Mouse (Mus musculus) hindbrain, embryonic 14.5 days (tissue): ENCODE measurements around the gene Hic1. TPM values are rescaled to one million over a fixed set of nuclear protein-coding genes. Genes with fewer than 3 reads are reported as not detected.

Experiments
- ATAC-seq: fragments of 200-750 bp; cut with Nextera tagmentation; 2 replicates; pipeline ENCODE4 v1.8.0; 2017; ENCODE audit warnings: moderate number of reproducible peaks, mild to moderate bottlenecking, moderate TSS enrichment, moderate library complexity; ENCODE audit not compliant: low FRiP score
- DNase-seq: peaks from one replicate; pipeline ENCODE4 v3.0.0-alpha.2; 2015; ENCODE audit warnings: low spot score
- H3K27ac ChIP-seq: fragments of 300-500 bp; sonication (generic); 2 replicates; pipeline ENCODE4 v1.5.1; 2014; ENCODE audit warnings: mild to moderate bottlenecking, moderate library complexity
- H3K27me3 ChIP-seq: fragments of 300-500 bp; sonication (generic); 2 replicates; pipeline ENCODE4 v1.6.1; 2014; ENCODE audit warnings: mild to moderate bottlenecking, low read length, mixed read lengths; ENCODE audit not compliant: control insufficient read depth, insufficient read depth
- H3K36me3 ChIP-seq: fragments of 300-500 bp; sonication (generic); replicated peaks from 2 replicates; pipeline ENCODE4 v1.6.1; 2014; ENCODE audit not compliant: control insufficient read depth, insufficient read depth
- H3K4me1 ChIP-seq: fragments of 300-500 bp; sonication (generic); replicated peaks from 2 replicates; pipeline ENCODE4 v1.6.1; 2014; ENCODE audit warnings: antibody characterized with exemption, low read length, mixed read lengths; ENCODE audit not compliant: control insufficient read depth, insufficient read depth
- H3K4me2 ChIP-seq: fragments of 300-500 bp; sonication (generic); replicated peaks from 2 replicates; pipeline ENCODE4 v1.6.1; 2014; ENCODE audit warnings: mild to moderate bottlenecking, moderate library complexity
- H3K4me3 ChIP-seq: fragments of 300-500 bp; sonication (generic); replicated peaks from 2 replicates; pipeline ENCODE4 v1.5.1; 2014; ENCODE audit warnings: mild to moderate bottlenecking, low read length
- H3K9ac ChIP-seq: fragments of 300-500 bp; sonication (generic); 2 replicates; pipeline ENCODE4 v1.6.1; 2014
- H3K9me3 ChIP-seq: fragments of 300-500 bp; sonication (generic); 2 replicates; pipeline ENCODE4 v1.6.1; 2016; ENCODE audit warnings: low read length; ENCODE audit not compliant: control insufficient read depth
- WGBS: fragments of 180-500 bp; shearing (Covaris S2); extraction: QIAGEN DNeasy Blood & Tissue Kit; methylation state at CpG from one replicate; pipeline ENCODE4 v1.1.7; 2014; 5-methylcytosine and 5-hydroxymethylcytosine counted together
- polyA plus RNA-seq: library from polyadenylated mRNA; unstranded; fragments of >200 nt; fragmentation: Nextera tagmentation; extraction: Ambion mirVana; gene quantifications from 2 replicates; pipeline ENCODE4 v1.2.1, GENCODE M21; 2014

Hic1 gene
- polyA plus RNA-seq, 1 experiment from 2014 or later: 1.9 TPM

DNA sequence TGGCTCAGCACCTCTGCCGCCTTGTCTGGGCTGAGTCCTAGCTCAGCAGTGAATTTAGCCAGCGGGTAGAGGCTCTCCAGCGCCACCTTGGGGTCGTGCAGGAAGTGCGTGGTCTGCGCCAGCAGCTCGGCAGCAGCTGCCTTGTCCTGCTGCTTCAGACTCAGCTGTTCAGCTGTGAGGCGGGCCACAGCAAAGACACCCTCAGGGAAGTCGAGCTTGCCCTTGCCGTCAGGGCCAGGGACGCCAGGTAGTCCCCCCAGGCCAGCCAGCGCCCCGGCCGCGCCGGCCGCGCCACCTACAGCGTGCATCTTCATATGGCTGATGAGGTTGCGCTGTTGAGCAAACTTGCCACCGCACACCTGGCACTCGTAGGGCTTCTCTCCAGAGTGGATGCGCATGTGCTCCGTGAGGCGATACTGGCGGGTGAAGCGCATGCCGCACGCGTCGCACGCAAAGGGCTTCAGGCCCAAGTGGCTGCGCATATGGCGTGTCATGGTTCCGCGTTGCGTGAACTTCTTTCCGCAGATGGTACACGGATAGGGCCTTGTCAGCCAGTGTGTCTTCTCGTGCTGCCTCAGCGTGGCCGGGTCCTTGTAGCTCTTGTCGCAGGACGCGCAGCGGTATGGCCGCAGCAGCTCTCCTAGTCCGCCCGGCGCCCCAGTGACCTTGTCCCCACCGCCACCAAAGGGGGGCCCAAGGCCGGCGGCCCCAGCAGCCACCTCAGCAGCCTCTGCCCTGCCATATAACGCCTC, 3.7 kb downstream of the Hic1 start:
- Histone ChIP-seq H3K4me2 (peak overlapping the region; percentile 93), H3K4me1 (peaks cover 41% of the 10 kb centered on the region), H3K27me3 (peaks cover 75% of the 10 kb centered on the region), H3K9me3 (no peaks in the 10 kb centered on the region), H3K4me3 (peak overlapping the region; percentile 50), H3K9ac (peak overlapping the region; percentile 31; the same call in 1 of the 2 replicates), H3K36me3 (peaks cover 29% of the 10 kb centered on the region), H3K27ac (no peak overlapping the region)
- ATAC-seq: no peak
- 3% methylated on average over 54 of the region's 54 CpGs for WGBS
- peak; percentile 50 for DNase-seq

DNA sequence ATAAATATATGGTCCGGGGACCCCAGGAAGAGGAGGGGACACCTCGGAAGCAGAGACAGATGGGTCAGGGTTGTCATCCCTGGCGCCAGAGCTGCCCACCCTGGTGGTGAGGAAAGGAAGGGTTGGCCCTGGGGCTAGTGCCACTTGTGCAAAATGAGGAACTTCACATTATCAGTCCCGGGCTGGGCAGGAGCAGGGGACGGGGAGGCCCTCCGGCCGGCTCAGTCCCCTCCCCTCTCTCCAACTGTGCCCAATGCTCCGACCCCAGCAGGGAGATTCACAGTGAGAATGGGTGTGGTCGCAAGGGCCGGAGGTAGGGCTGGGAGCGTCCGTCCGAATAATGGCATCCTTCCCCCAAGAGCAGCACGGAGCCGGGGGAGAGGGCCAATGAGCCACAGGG, 4.6 kb downstream of the Hic1 start:
- no peak overlapping the region for H3K27ac ChIP-seq
- 16% methylated on average over 15 of the region's 15 CpGs for WGBS
- peak overlapping the region; percentile 50; the same call in 1 of the 2 replicates for H3K4me3 ChIP-seq
- ATAC-seq: no peak
- peak overlapping the region; percentile 93 for H3K4me2 ChIP-seq
- H3K36me3 ChIP-seq: peaks cover 35% of the 10 kb centered on the region
- no peaks in the 10 kb centered on the region for H3K9me3 ChIP-seq
- no peak overlapping the region for H3K9ac ChIP-seq
- DNase-seq: no peak
- H3K27me3 ChIP-seq: peaks cover 74% of the 10 kb centered on the region
- H3K4me1 ChIP-seq: peaks cover 37% of the 10 kb centered on the region

GRCm38 (mm10) chr11:75164051-75164450, 5.3 kb downstream of the Hic1 start:
- Histone ChIP-seq H3K4me3 (no peak overlapping the region), H3K9me3 (no peaks in the 10 kb centered on the region), H3K27me3 (peaks cover 67% of the 10 kb centered on the region), H3K27ac (no peak overlapping the region), H3K9ac (no peak overlapping the region), H3K4me1 (peaks cover 32% of the 10 kb centered on the region), H3K4me2 (no peak overlapping the region), H3K36me3 (peaks cover 41% of the 10 kb centered on the region)
- no peak for ATAC-seq
- WGBS: 74% methylated on average over 2 of the region's 2 CpGs
- no peak for DNase-seq

DNA sequence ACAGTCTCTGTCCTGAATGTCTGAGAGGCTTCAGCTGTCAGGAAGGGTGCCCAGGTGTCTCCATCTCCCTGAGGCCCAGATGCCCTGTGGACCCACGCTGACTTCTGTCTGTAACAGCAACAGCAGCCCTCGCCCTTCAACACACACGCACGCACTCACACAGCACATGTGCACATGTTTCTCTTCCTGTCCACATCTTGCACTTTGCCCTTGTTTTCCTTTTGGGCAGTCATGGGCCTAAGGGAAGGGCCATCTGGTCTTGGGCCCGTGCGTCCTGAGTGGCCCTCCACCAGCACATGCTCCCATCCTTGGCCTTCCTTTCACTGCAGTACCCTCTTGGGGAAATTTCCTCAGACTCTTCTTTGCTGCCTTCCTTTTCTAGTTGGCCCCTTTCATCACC, 5.9 kb downstream of the Hic1 start:
- no peak for ATAC-seq
- WGBS: 90% methylated on average over 6 of the region's 6 CpGs
- H3K4me3 ChIP-seq: no peak overlapping the region

DNA sequence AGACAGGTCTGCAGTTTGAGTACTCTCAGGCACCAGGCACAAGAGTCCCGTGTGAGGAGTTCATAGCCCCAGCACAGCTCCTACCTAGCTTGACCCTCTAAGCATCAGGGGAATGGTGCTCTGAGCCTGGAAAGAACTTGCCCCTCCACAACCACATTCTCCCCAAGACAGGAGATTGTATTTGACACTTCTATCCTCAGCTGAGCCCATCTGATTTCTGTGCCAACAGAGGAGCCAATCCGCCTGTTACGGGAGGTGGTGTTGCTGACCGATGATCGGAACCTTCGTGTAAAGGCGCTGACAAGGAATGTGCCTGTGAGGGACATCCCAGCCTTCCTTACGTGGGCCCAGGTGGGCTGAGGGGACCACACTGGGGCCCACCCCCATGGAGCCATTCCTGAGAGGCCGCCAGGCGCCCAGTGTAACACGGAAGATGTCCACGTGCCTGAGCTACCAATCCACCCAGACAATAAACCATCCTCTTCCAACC, 6.7 kb downstream of the Hic1 start:
- H3K27ac ChIP-seq: no peak overlapping the region
- H3K4me2 ChIP-seq: no peak overlapping the region
- no peaks in the 10 kb centered on the region for H3K9me3 ChIP-seq
- no peak overlapping the region for H3K9ac ChIP-seq
- WGBS: 95% methylated on average over 12 of the region's 12 CpGs
- DNase-seq (no peak), ATAC-seq (no peak)
- H3K36me3 ChIP-seq: peaks cover 44% of the 10 kb centered on the region
- peaks cover 53% of the 10 kb centered on the region for H3K27me3 ChIP-seq
- peaks cover 21% of the 10 kb centered on the region; the same call in 1 of the 2 replicates for H3K4me1 ChIP-seq
- H3K4me3 ChIP-seq: no peak overlapping the region

More for the DNA sequence above, 5.9 kb downstream of the Hic1 start:
- Histone ChIP-seq H3K9me3 (no peaks in the 10 kb centered on the region), H3K36me3 (peaks cover 44% of the 10 kb centered on the region), H3K27me3 (peaks cover 60% of the 10 kb centered on the region), H3K4me2 (no peak overlapping the region), H3K27ac (no peak overlapping the region), H3K9ac (no peak overlapping the region), H3K4me1 (peaks cover 25% of the 10 kb centered on the region; the same call in 1 of the 2 replicates)
- DNase-seq: no peak

DNA sequence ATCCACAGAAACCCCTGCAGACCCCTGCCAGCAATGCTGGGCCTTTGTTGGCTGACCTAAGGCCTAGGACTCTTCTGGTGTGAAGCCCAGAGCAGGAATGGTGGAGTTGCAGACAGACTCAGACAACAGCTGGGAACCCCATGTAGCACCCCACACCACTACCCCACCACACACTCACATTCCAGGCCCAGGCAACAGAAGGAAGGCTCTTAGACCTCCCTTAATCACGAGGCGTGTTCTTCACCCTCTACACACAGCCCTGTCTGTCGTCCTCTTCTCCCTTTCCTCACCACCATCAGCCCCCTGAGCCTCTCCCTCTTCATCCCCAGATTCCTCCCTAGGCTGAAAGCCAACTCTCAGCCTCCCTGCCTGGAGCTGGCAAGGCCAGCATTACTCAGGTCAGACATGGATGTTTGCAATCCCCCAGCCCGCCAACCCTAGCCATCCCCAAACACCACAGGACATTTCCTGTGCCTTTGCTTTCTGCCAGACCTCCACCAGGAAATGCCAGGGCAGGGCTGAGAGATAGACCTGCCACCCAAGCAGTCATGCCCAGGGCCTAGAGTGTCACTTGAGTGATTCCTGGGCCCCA, 7.8 kb downstream of the Hic1 start:
- Histone ChIP-seq H3K9me3 (no peaks in the 10 kb centered on the region), H3K27ac (no peak overlapping the region; the same call in 1 of the 2 replicates), H3K9ac (no peak overlapping the region), H3K4me2 (no peak overlapping the region), H3K4me3 (no peak overlapping the region), H3K36me3 (peaks cover 44% of the 10 kb centered on the region), H3K27me3 (peaks cover 42% of the 10 kb centered on the region), H3K4me1 (peaks cover 10% of the 10 kb centered on the region; the same call in 1 of the 2 replicates)
- WGBS: 59% methylated on average over 4 of the region's 4 CpGs
- no peak for ATAC-seq
- DNase-seq: no peak

GRCm38 (mm10) chr11:75160954-75161353, 8.4 kb downstream of the Hic1 start:
- Histone ChIP-seq H3K9me3 (no peaks in the 10 kb centered on the region), H3K36me3 (peaks cover 44% of the 10 kb centered on the region), H3K9ac (no peak overlapping the region), H3K27ac (no peak overlapping the region), H3K4me1 (peaks cover 6% of the 10 kb centered on the region; the same call in 1 of the 2 replicates), H3K4me3 (no peak overlapping the region), H3K27me3 (peaks cover 36% of the 10 kb centered on the region), H3K4me2 (no peak overlapping the region)
- WGBS: 83% methylated on average over 7 of the region's 7 CpGs
- ATAC-seq: no peak
- no peak for DNase-seq

DNA sequence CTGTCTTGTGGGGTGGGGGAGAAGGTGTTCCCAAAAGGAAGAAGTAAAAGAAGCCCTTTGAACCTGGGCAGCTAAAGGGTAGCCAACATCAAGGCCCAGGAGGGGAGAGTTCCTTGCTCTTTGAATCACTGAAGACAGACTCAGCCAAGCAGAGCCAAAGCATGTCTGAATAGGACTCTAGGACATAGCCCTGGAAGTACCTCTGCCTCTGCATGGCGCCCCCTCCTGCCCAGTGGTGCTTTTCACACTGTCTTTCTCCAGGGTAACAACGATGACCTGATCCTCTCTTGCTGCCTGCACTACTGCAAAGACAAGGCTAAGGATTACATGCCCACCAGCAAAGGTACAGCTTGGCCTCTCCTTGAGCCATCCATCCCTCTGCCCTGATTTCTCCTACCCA, 9.8 kb downstream of the Hic1 start:
- no peaks in the 10 kb centered on the region; the same call in 1 of the 2 replicates for H3K4me1 ChIP-seq
- no peak overlapping the region for H3K4me2 ChIP-seq
- WGBS: 54% methylated on average over 2 of the region's 2 CpGs
- H3K9me3 ChIP-seq: no peaks in the 10 kb centered on the region
- DNase-seq (no peak), ATAC-seq (no peak)
- no peak overlapping the region for H3K27ac ChIP-seq
- H3K27me3 ChIP-seq: peaks cover 22% of the 10 kb centered on the region
- no peak overlapping the region for H3K4me3 ChIP-seq
- H3K36me3 ChIP-seq: peaks cover 44% of the 10 kb centered on the region
- no peak overlapping the region for H3K9ac ChIP-seq

GRCm38 (mm10) chr11:75158432-75158831, 10.9 kb downstream of the Hic1 start:
- H3K9me3 ChIP-seq: no peaks in the 10 kb centered on the region
- no peak overlapping the region for H3K27ac ChIP-seq
- ATAC-seq: no peak
- H3K4me1 ChIP-seq: no peaks in the 10 kb centered on the region; the same call in 1 of the 2 replicates
- H3K4me2 ChIP-seq: no peak overlapping the region
- 93% methylated on average over 14 of the region's 14 CpGs for WGBS
- peaks cover 34% of the 10 kb centered on the region for H3K36me3 ChIP-seq
- DNase-seq: no peak
- no peak overlapping the region for H3K9ac ChIP-seq
- peaks cover 11% of the 10 kb centered on the region for H3K27me3 ChIP-seq
- no peak overlapping the region for H3K4me3 ChIP-seq
